Mouse (Mus musculus) hindbrain, embryonic 14.5 days (tissue): ENCODE data around the gene Rpl3. TPM values are rescaled to one million over a fixed set of nuclear protein-coding genes. Genes with fewer than 3 reads are reported as not detected.
A peak's percentile ranks its signal among the peaks of the same experiment; 100 is the strongest.
"Not testable (repeated sequence)": the region's sequence is repeated elsewhere in the genome, so short reads cannot be mapped to it uniquely, and the experiment has no call there.

Experiments
- ATAC-seq: fragments of 200-750 bp; cut with Nextera tagmentation; 2 replicates; pipeline ENCODE4 v1.8.0; 2017; ENCODE audit warnings: moderate number of reproducible peaks, mild to moderate bottlenecking, moderate TSS enrichment, moderate library complexity; ENCODE audit not compliant: low FRiP score
- DNase-seq: peaks from one replicate; pipeline ENCODE4 v3.0.0-alpha.2; 2015; ENCODE audit warnings: low spot score
- H3K27ac ChIP-seq: fragments of 300-500 bp; sonication (generic); 2 replicates; pipeline ENCODE4 v1.5.1; 2014; ENCODE audit warnings: mild to moderate bottlenecking, moderate library complexity
- H3K27me3 ChIP-seq: fragments of 300-500 bp; sonication (generic); 2 replicates; pipeline ENCODE4 v1.6.1; 2014; ENCODE audit warnings: mild to moderate bottlenecking, low read length, mixed read lengths; ENCODE audit not compliant: control insufficient read depth, insufficient read depth
- H3K36me3 ChIP-seq: fragments of 300-500 bp; sonication (generic); replicated peaks from 2 replicates; pipeline ENCODE4 v1.6.1; 2014; ENCODE audit not compliant: control insufficient read depth, insufficient read depth
- H3K4me1 ChIP-seq: fragments of 300-500 bp; sonication (generic); replicated peaks from 2 replicates; pipeline ENCODE4 v1.6.1; 2014; ENCODE audit warnings: antibody characterized with exemption, low read length, mixed read lengths; ENCODE audit not compliant: control insufficient read depth, insufficient read depth
- H3K4me2 ChIP-seq: fragments of 300-500 bp; sonication (generic); replicated peaks from 2 replicates; pipeline ENCODE4 v1.6.1; 2014; ENCODE audit warnings: mild to moderate bottlenecking, moderate library complexity
- H3K4me3 ChIP-seq: fragments of 300-500 bp; sonication (generic); replicated peaks from 2 replicates; pipeline ENCODE4 v1.5.1; 2014; ENCODE audit warnings: mild to moderate bottlenecking, low read length
- H3K9ac ChIP-seq: fragments of 300-500 bp; sonication (generic); 2 replicates; pipeline ENCODE4 v1.6.1; 2014
- H3K9me3 ChIP-seq: fragments of 300-500 bp; sonication (generic); 2 replicates; pipeline ENCODE4 v1.6.1; 2016; ENCODE audit warnings: low read length; ENCODE audit not compliant: control insufficient read depth
- WGBS: fragments of 180-500 bp; shearing (Covaris S2); extraction: QIAGEN DNeasy Blood & Tissue Kit; methylation state at CpG from one replicate; pipeline ENCODE4 v1.1.7; 2014; 5-methylcytosine and 5-hydroxymethylcytosine counted together
- polyA plus RNA-seq: library from polyadenylated mRNA; unstranded; fragments of >200 nt; fragmentation: Nextera tagmentation; extraction: Ambion mirVana; gene quantifications from 2 replicates; pipeline ENCODE4 v1.2.1, GENCODE M21; 2014

The Rpl3 gene
- polyA plus RNA-seq, 1 experiment from 2014 or later = 734 TPM

DNA sequence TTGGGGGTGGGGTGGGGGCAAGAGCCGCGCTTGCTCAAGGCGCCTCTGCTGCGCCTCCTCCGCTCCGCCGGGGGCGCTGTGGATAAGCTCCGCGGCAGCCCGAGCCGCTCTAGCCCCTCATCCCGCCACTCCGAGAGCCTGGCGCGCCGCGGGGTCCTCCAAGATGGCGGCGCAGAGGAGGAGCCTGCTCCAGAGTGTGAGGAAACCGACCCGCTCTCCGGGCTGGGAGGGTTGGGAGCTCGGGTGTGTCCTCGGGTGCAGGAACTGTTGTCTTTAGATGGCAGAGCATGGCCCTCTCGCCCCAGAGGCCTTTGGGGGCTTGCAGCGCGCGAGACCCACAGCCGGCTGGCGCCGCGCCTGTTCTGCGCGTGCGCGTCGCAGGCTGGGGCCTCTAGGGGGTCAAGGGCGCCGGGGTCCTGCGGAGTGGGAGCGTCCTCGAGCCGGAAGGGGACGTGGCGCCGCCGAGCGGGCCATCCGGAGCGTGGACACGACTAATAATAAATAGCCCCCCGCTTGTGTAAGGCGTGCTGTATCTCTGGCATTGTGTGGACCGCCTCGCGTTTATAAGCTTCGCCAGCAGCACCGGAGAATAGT lies 41.4 kb upstream of the Rpl3 start, which contains the start of gene Tab1:
Gene Tab1, plus strand, starts transcription at position 135 of the 594 bp plus-strand sequence.
- Histone ChIP-seq H3K4me1 (peaks cover 14% of the 10 kb centered on the region), H3K36me3 (no peaks in the 10 kb centered on the region), H3K9me3 (no peaks in the 10 kb centered on the region), H3K9ac (peak within 1 kb of the TSS; percentile 83), H3K4me2 (peak within 1 kb of the TSS; percentile 83), H3K27ac (peak within 1 kb of the TSS; percentile 99), H3K27me3 (no peaks in the 10 kb centered on the region), H3K4me3 (peak within 1 kb of the TSS; percentile 69)
- WGBS = under 1% methylated on average over 58 of the region's 59 CpGs
- DNase-seq (peak; percentile 96), ATAC-seq (peak; percentile 93)

DNA sequence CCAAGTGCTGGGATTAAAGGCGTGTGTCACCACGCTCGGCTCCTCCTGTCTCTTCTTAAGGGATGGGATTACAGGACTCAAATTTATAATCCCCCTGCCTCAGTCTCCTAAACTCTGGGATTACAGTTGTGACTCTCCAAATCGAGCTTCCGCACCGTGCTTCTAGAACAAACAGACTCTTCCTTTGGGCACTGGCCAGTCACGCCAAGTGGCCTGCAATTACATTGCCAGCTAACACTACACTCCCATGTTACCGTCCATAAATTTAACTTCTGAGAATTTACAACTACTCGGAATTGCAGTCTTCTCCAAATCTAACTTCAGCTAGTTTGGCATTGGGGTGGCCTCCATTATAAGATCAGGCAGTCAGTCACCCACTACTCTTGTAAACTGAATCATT lies 40.8 kb upstream of the Rpl3 start:
- H3K4me3 ChIP-seq = peak overlapping the region; percentile 69; the same call in 1 of the 2 replicates
- no peaks in the 10 kb centered on the region for H3K36me3 ChIP-seq
- DNase-seq = no peak
- no peak overlapping the region for H3K27ac ChIP-seq
- H3K4me1 ChIP-seq = peaks cover 14% of the 10 kb centered on the region
- H3K9ac ChIP-seq = no peak overlapping the region
- no peaks in the 10 kb centered on the region for H3K27me3 ChIP-seq
- ATAC-seq = no peak
- WGBS = 85% methylated on average over 9 of the region's 9 CpGs
- no peaks in the 10 kb centered on the region for H3K9me3 ChIP-seq
- H3K4me2 ChIP-seq = peak overlapping the region; percentile 83

DNA sequence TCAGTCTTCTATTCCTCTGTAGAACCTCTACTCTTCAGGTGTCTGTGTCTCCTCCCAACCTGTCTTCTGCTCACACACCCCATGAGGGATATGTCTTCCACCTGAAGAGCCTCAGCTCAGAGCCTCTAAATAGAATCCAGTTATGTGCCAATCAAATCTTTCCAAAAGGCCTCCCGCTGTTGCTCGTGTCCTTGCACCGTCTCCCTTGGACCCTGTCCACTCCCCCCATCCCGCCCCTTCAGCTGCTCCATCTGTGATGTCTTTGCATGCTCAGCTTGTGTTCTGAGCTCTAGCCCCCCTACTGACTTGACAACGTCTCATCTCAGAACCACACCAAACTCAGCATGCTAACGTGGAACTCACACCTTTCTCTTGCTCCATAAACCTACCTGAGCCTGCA lies 39.8 kb upstream of the Rpl3 start:
- ATAC-seq (no peak), DNase-seq (no peak)
- H3K4me1 ChIP-seq = peaks cover 14% of the 10 kb centered on the region
- H3K36me3 ChIP-seq = no peaks in the 10 kb centered on the region
- 67% methylated on average over 6 of the region's 6 CpGs for WGBS
- H3K4me2 ChIP-seq = no peak overlapping the region
- H3K9me3 ChIP-seq = no peaks in the 10 kb centered on the region
- no peak overlapping the region for H3K27ac ChIP-seq
- no peak overlapping the region for H3K9ac ChIP-seq
- H3K4me3 ChIP-seq = no peak overlapping the region
- no peaks in the 10 kb centered on the region for H3K27me3 ChIP-seq

DNA sequence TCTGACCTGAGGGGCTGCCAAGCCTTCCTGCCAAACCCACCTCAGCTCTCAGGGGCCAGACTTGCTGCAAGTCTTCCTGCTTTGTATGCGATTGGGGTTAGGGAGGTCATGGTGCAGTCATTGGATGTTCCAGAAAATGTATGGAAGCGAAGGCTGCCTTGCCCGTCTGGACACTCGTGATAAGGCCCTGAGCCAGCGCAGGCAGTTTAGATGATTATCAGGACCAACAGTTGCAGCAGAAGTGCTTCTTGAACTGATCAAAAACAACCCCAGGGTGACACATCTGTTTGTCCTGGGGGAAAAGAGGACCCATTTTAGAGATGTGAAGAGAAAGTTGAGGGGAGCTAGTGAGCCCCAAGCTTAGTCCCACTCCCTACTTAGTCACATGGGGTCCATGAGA lies 39.0 kb upstream of the Rpl3 start:
- Histone ChIP-seq H3K27ac (no peak overlapping the region), H3K4me2 (no peak overlapping the region), H3K4me3 (no peak overlapping the region), H3K9ac (no peak overlapping the region), H3K27me3 (no peaks in the 10 kb centered on the region), H3K4me1 (peaks cover 14% of the 10 kb centered on the region), H3K9me3 (no peaks in the 10 kb centered on the region), H3K36me3 (no peaks in the 10 kb centered on the region)
- DNase-seq (no peak), ATAC-seq (no peak)
- 87% methylated on average over 5 of the region's 5 CpGs for WGBS

DNA sequence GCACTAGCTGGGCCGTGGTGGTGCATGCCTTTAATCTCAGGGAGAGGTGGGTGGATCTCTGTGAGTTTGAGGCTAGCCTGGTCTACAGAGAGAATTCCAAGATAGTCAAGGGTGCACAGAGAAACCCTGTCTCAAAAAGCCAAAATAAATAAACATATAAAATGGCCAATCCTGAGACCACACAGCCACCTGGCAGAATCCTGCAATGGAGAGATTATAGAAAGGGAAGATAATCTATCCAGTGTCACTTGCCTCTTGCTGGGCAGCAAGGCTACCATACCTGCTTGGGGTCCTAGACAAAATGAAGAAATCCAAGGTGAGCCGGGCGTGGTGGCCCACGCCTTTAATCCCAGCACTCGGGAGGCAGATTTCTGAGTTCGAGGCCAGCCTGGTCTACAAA lies 38.3 kb upstream of the Rpl3 start:
- no peak for ATAC-seq
- no peaks in the 10 kb centered on the region for H3K36me3 ChIP-seq
- 95% methylated on average over 6 of the region's 6 CpGs for WGBS
- no peaks in the 10 kb centered on the region for H3K27me3 ChIP-seq
- no peak for DNase-seq
- no peak overlapping the region for H3K4me3 ChIP-seq
- peaks cover 14% of the 10 kb centered on the region for H3K4me1 ChIP-seq
- H3K4me2 ChIP-seq = no peak overlapping the region
- H3K9me3 ChIP-seq = no peaks in the 10 kb centered on the region
- no peak overlapping the region for H3K9ac ChIP-seq
- no peak overlapping the region for H3K27ac ChIP-seq

DNA sequence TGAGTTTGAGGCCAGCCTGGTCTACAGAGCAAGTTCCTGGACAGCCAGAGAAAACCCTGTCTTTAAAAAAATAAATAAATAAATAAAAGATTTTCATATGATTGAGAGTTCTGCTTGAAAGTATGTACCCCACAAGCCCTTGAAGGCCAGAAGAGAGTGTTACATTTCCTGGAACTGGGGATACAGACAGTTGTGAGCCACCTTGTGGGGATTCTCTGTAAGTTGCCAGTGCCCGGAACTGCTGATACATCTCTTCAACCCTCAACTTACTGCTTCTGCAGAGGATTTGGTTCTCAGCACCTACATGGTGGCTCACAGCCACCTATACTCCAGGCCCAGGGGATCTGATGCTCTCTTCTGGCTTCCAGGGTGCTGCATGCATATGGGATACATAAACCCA lies 35.5 kb upstream of the Rpl3 start:
- 63% methylated on average over 1 of the region's 1 CpGs for WGBS
- DNase-seq (no peak), ATAC-seq (no peak)

DNA sequence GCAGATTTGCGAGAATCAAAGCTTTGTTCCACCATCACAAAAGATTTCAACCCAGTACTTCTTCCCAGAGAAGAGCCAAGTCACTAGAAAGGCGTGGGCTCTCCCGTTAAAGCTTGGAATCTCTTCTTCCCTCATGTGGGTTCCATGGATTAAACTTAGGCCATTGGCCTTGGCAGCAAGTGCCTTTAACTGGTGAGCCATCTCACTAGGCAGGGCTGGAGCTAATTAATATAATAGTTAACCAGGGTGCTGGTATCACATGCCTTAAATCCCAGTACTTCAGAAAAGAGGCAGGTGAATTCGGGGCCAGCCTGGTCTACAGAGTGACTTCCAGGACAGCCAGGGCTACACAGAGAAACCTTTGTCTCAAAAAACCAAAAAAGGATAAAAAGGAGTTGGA lies 33.0 kb upstream of the Rpl3 start:
- DNase-seq = no peak
- Histone ChIP-seq H3K4me3 (no peak overlapping the region), H3K9me3 (no peaks in the 10 kb centered on the region), H3K4me1 (no peaks in the 10 kb centered on the region), H3K9ac (no peak overlapping the region), H3K27me3 (no peaks in the 10 kb centered on the region), H3K27ac (no peak overlapping the region), H3K36me3 (no peaks in the 10 kb centered on the region), H3K4me2 (no peak overlapping the region)
- ATAC-seq = no peak
- WGBS = 82% methylated on average over 4 of the region's 4 CpGs

More for the DNA sequence above, 35.5 kb upstream of the Rpl3 start:
- H3K4me2 ChIP-seq = no peak overlapping the region
- no peaks in the 10 kb centered on the region for H3K27me3 ChIP-seq
- no peaks in the 10 kb centered on the region for H3K36me3 ChIP-seq
- H3K27ac ChIP-seq = no peak overlapping the region
- H3K4me1 ChIP-seq = no peaks in the 10 kb centered on the region
- no peak overlapping the region for H3K9ac ChIP-seq
- H3K9me3 ChIP-seq = no peaks in the 10 kb centered on the region
- no peak overlapping the region for H3K4me3 ChIP-seq

DNA sequence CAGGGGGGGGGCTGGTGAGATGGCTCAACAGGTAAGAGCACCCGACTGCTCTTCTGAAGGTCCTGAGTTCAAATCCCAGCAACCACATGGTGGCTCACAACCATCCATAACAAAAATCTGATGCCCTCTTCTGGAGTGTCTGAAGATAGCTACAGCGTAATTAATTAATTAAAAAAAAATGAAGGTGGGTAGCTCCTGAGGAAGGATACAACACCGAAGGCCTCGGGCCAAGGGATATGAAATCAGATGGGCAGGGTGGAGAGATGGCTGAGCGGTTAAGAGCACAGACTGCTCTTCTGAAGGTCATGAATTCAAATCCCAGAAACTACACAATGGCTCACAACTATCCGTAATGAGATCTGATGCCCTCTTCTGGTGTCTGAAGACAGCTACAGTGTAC lies 30.8 kb upstream of the Rpl3 start:
- WGBS = 95% methylated on average over 6 of the region's 6 CpGs
- H3K36me3 ChIP-seq, H3K4me1 ChIP-seq, H3K4me2 ChIP-seq, ATAC-seq, H3K27me3 ChIP-seq, H3K27ac ChIP-seq, H3K9ac ChIP-seq, H3K4me3 ChIP-seq, H3K9me3 ChIP-seq, DNase-seq: not testable (repeated sequence)

DNA sequence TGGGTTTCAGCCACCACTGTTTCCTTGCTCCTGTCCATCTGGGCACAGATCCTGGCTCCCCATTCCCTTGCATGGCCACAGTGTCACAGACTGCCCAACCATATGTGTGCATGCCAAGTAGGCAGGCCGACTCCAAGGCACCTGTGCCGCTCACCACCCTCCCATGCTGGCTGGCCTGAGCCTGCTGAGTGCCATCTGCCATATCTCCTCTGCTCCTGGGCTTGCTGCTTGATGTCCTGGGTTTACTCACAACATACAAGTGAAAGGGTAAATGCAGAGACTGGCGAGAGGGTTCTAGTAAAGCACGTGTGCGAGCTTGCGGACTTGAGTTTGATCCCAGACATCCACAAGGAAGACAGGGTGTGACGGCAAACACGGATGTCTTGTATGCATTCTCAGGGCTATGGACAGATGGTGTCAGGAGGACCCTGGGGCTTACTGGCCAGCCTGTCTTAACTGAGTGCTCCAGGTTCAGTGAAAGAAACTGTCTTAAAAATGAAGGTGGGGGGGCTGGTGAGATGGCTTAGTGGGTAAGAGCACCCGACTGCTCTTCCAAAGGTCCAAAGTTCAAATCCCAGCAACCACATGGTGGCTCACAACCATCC lies 30.2 kb upstream of the Rpl3 start:
- Histone ChIP-seq H3K4me1 (no peaks in the 10 kb centered on the region), H3K9ac (no peak overlapping the region), H3K9me3 (no peaks in the 10 kb centered on the region), H3K4me2 (no peak overlapping the region), H3K27me3 (no peaks in the 10 kb centered on the region), H3K27ac (no peak overlapping the region), H3K4me3 (no peak overlapping the region), H3K36me3 (no peaks in the 10 kb centered on the region)
- WGBS = 85% methylated on average over 9 of the region's 9 CpGs
- ATAC-seq (no peak), DNase-seq (no peak)
